Mouse (Mus musculus): ENCODE measurements around the gene Lrrc56. TPM values are rescaled to one million over a fixed set of nuclear protein-coding genes. Genes with fewer than 3 reads are reported as not detected.
A peak's percentile ranks its signal among the peaks of the same experiment; 100 is the strongest.
"Not testable (repeated sequence)": the region's sequence is repeated elsewhere in the genome, so short reads cannot be mapped to it uniquely, and the experiment has no call there.

Lrrc56 gene
- polyA plus RNA-seq, 1 experiment from 2014 or later, result 10.8 TPM

GRCm38 (mm10) chr7:141229702-141230101, 35.7 kb downstream of the Lrrc56 start:
- no peak for ATAC-seq (replicated peaks; ENCODE audit: low FRiP score, low read depth)
- H3K9me3 ChIP-seq (replicated peaks; ENCODE audit: low read length), result no peaks in the 10 kb centered on the region
- 0 out of 2 replicates have a peak, but pooled peaks cover 11% of the 10 kb centered on the region for H3K4me1 ChIP-seq (replicated peaks; ENCODE audit: insufficient read depth, low read length)
- H3K36me3 ChIP-seq (ENCODE audit: insufficient read depth, low read length), result peaks cover 24% of the 10 kb centered on the region
- H3K27me3 ChIP-seq (ENCODE audit: insufficient read depth, low read length), result no peaks in the 10 kb centered on the region
- no peak for TF ChIP-seq CTCF (IDR thresholded peaks at IDR 0.05; ENCODE audit: low read depth)
- H3K4me3 ChIP-seq (replicated peaks; ENCODE audit: low read depth, low read length), result peak overlapping the region; percentile 99
- DNase-seq (ENCODE audit: low spot score), result no peak
- H3K27ac ChIP-seq, result no peak overlapping the region
- H3K9ac ChIP-seq (ENCODE audit: low read depth, low read length), result peak overlapping the region; percentile 99
- 41% methylated on average over 6 of the region's 6 CpGs for WGBS
- H3K4me2 ChIP-seq (ENCODE audit: low read length), result peak overlapping the region; percentile 68

GRCm38 (mm10) chr7:141230570-141230969, 36.6 kb downstream of the Lrrc56 start:
- Histone ChIP-seq H3K27me3 (ENCODE audit: insufficient read depth, low read length) (no peaks in the 10 kb centered on the region), H3K36me3 (ENCODE audit: insufficient read depth, low read length) (peaks cover 31% of the 10 kb centered on the region), H3K9ac (ENCODE audit: low read depth, low read length) (no peak overlapping the region), H3K4me2 (ENCODE audit: low read length) (0 out of 2 replicates have a peak overlapping the region, but pooled peaks have one; percentile 68), H3K27ac (no peak overlapping the region), H3K9me3 (replicated peaks; ENCODE audit: low read length) (no peaks in the 10 kb centered on the region), H3K4me3 (replicated peaks; ENCODE audit: low read depth, low read length) (no peak overlapping the region), H3K4me1 (replicated peaks; ENCODE audit: insufficient read depth, low read length) (0 out of 2 replicates have a peak, but pooled peaks cover 11% of the 10 kb centered on the region)
- ATAC-seq (replicated peaks; ENCODE audit: low FRiP score, low read depth), result no peak
- WGBS, result 85% methylated on average over 4 of the region's 4 CpGs
- no peak for DNase-seq (ENCODE audit: low spot score)
- TF ChIP-seq CTCF (IDR thresholded peaks at IDR 0.05; ENCODE audit: low read depth), result no peak

- no peak overlapping the region for H3K9ac ChIP-seq (ENCODE audit: low read depth, low read length)
- H3K27me3 ChIP-seq (ENCODE audit: insufficient read depth, low read length), result no peaks in the 10 kb centered on the region
- DNase-seq (ENCODE audit: low spot score), result no peak
- H3K27ac ChIP-seq, result no peak overlapping the region
- H3K4me3 ChIP-seq (replicated peaks; ENCODE audit: low read depth, low read length), result no peak overlapping the region
- H3K9me3 ChIP-seq (replicated peaks; ENCODE audit: low read length), result no peaks in the 10 kb centered on the region
- ATAC-seq (replicated peaks; ENCODE audit: low FRiP score, low read depth), result no peak
- no peak overlapping the region for H3K4me2 ChIP-seq (ENCODE audit: low read length)
- H3K36me3 ChIP-seq (ENCODE audit: insufficient read depth, low read length), result peaks cover 32% of the 10 kb centered on the region
- 78% methylated on average over 3 of the region's 3 CpGs for WGBS
- TF ChIP-seq CTCF (IDR thresholded peaks at IDR 0.05; ENCODE audit: low read depth), result no peak
- H3K4me1 ChIP-seq (replicated peaks; ENCODE audit: insufficient read depth, low read length), result 0 out of 2 replicates have a peak, but pooled peaks cover 11% of the 10 kb centered on the region
Measured at GRCm38 (mm10) chr7:141231111-141231510, 37.2 kb downstream of the Lrrc56 start.

- H3K9ac ChIP-seq (ENCODE audit: low read depth, low read length), result no peak overlapping the region
- 0 out of 2 replicates have a peak, but pooled peaks cover 11% of the 10 kb centered on the region for H3K4me1 ChIP-seq (replicated peaks; ENCODE audit: insufficient read depth, low read length)
- peaks cover 32% of the 10 kb centered on the region for H3K36me3 ChIP-seq (ENCODE audit: insufficient read depth, low read length)
- no peak for TF ChIP-seq CTCF (IDR thresholded peaks at IDR 0.05; ENCODE audit: low read depth)
- H3K9me3 ChIP-seq (replicated peaks; ENCODE audit: low read length), result no peaks in the 10 kb centered on the region
- ATAC-seq (replicated peaks; ENCODE audit: low FRiP score, low read depth) (no peak), DNase-seq (ENCODE audit: low spot score) (no peak)
- 96% methylated on average over 10 of the region's 10 CpGs for WGBS
- H3K27me3 ChIP-seq (ENCODE audit: insufficient read depth, low read length), result no peaks in the 10 kb centered on the region
- no peak overlapping the region for H3K27ac ChIP-seq
- H3K4me3 ChIP-seq (replicated peaks; ENCODE audit: low read depth, low read length), result no peak overlapping the region
- H3K4me2 ChIP-seq (ENCODE audit: low read length), result no peak overlapping the region
Measured at GRCm38 (mm10) chr7:141231551-141231950, 37.6 kb downstream of the Lrrc56 start.

- 91% methylated on average over 4 of the region's 4 CpGs for WGBS
- H3K4me3 ChIP-seq (replicated peaks; ENCODE audit: low read depth, low read length); H3K4me1 ChIP-seq (replicated peaks; ENCODE audit: insufficient read depth, low read length); H3K27me3 ChIP-seq (ENCODE audit: insufficient read depth, low read length); H3K27ac ChIP-seq; H3K4me2 ChIP-seq (ENCODE audit: low read length); H3K9me3 ChIP-seq (replicated peaks; ENCODE audit: low read length); H3K9ac ChIP-seq (ENCODE audit: low read depth, low read length); ATAC-seq (replicated peaks; ENCODE audit: low FRiP score, low read depth); DNase-seq (ENCODE audit: low spot score): not testable (repeated sequence)
- H3K36me3 ChIP-seq (ENCODE audit: insufficient read depth, low read length), result peaks cover 59% of the 10 kb centered on the region
Measured at GRCm38 (mm10) chr7:141250486-141250885, 56.5 kb downstream of the Lrrc56 start.

GRCm38 (mm10) chr7:141256159-141256558, 62.2 kb downstream of the Lrrc56 start:
- DNase-seq (ENCODE audit: low spot score), result no peak
- Histone ChIP-seq H3K4me2 (ENCODE audit: low read length) (no peak overlapping the region), H3K4me3 (replicated peaks; ENCODE audit: low read depth, low read length) (no peak overlapping the region), H3K4me1 (replicated peaks; ENCODE audit: insufficient read depth, low read length) (no peaks in the 10 kb centered on the region), H3K27me3 (ENCODE audit: insufficient read depth, low read length) (no peaks in the 10 kb centered on the region), H3K9me3 (replicated peaks; ENCODE audit: low read length) (no peaks in the 10 kb centered on the region), H3K27ac (no peak overlapping the region), H3K36me3 (ENCODE audit: insufficient read depth, low read length) (peaks cover 73% of the 10 kb centered on the region), H3K9ac (ENCODE audit: low read depth, low read length) (no peak overlapping the region)
- 89% methylated on average over 10 of the region's 10 CpGs for WGBS
- no peak for ATAC-seq (replicated peaks; ENCODE audit: low FRiP score, low read depth)
- TF ChIP-seq CTCF (IDR thresholded peaks at IDR 0.05; ENCODE audit: low read depth), result no peak

MicroRNAs within 50 kb of the gene (microRNA counts, 519-probe panel; counts per million panel counts)
- 5,341 counts per million, percentile 86 among the panel's probes with 10 or more counts for microRNA mmu-miR-210

Small RNAs within 50 kb of the gene (microRNA-seq; reads per million reads assigned to microRNA genes)
- 357 reads per million, percentile 67 among the genes with 10 or more reads in this experiment for gene Mir210

Other genes starting within 250 kb of the Lrrc56 start
- gene Ifitm5, start 243.9 kb upstream of the Lrrc56 start, polyA plus RNA-seq (2015; fragmentation: Nextera tagmentation; extraction: Ambion mirVana), result 1.5 and 2.2 TPM in 2 replicates
- 0.45 and 0.68 TPM in 2 replicates for gene Gm45717, start 238.2 kb upstream of the Lrrc56 start, polyA plus RNA-seq (2015; fragmentation: Nextera tagmentation; extraction: Ambion mirVana)
- gene Ifitm2, start 238.2 kb upstream of the Lrrc56 start, polyA plus RNA-seq (2015; fragmentation: Nextera tagmentation; extraction: Ambion mirVana), result 1,203 and 1,251 TPM in 2 replicates
- gene Ifitm1, start 226.9 kb upstream of the Lrrc56 start, polyA plus RNA-seq (2015; fragmentation: Nextera tagmentation; extraction: Ambion mirVana), result 117 and 163 TPM in 2 replicates
- gene Ifitm3, start 183.4 kb upstream of the Lrrc56 start, polyA plus RNA-seq (2015; fragmentation: Nextera tagmentation; extraction: Ambion mirVana), result 515 and 606 TPM in 2 replicates
- gene Ifitm6, start 176.2 kb upstream of the Lrrc56 start, polyA plus RNA-seq (2015; fragmentation: Nextera tagmentation; extraction: Ambion mirVana), result 1.1 and 1.5 TPM in 2 replicates
- gene Gm17387, start 165.0 kb upstream of the Lrrc56 start, polyA plus RNA-seq (2015; fragmentation: Nextera tagmentation; extraction: Ambion mirVana), result not detected in 2 replicates
- 6.4 and 7.4 TPM in 2 replicates for gene B4galnt4, start 133.1 kb upstream of the Lrrc56 start, polyA plus RNA-seq (2015; fragmentation: Nextera tagmentation; extraction: Ambion mirVana)
- gene Pkp3, start 115.9 kb upstream of the Lrrc56 start, polyA plus RNA-seq (2015; fragmentation: Nextera tagmentation; extraction: Ambion mirVana), result 11.1 and 13.4 TPM in 2 replicates
- gene Sigirr, start 93.6 kb upstream of the Lrrc56 start, polyA plus RNA-seq (2015; fragmentation: Nextera tagmentation; extraction: Ambion mirVana), result 54.1 and 59.6 TPM in 2 replicates
- 6.9 and 8.1 TPM in 2 replicates for gene Ano9, start 76.4 kb upstream of the Lrrc56 start, polyA plus RNA-seq (2015; fragmentation: Nextera tagmentation; extraction: Ambion mirVana)
- 75.3 and 85.1 TPM in 2 replicates for gene Ptdss2, start 71.8 kb upstream of the Lrrc56 start, polyA plus RNA-seq (2015; fragmentation: Nextera tagmentation; extraction: Ambion mirVana)
- gene Rnh1, start 21.3 kb upstream of the Lrrc56 start, polyA plus RNA-seq (2015; fragmentation: Nextera tagmentation; extraction: Ambion mirVana), result 136 and 147 TPM in 2 replicates
- gene Hras, start 152 bp upstream of the Lrrc56 start, polyA plus RNA-seq (2015; fragmentation: Nextera tagmentation; extraction: Ambion mirVana), result 91.5 and 95.5 TPM in 2 replicates
- gene Lmntd2, start 19.9 kb downstream of the Lrrc56 start, polyA plus RNA-seq (2015; fragmentation: Nextera tagmentation; extraction: Ambion mirVana), result 2.6 and 2.9 TPM in 2 replicates
- 61.5 and 62.5 TPM in 2 replicates for gene Rassf7, start 21.7 kb downstream of the Lrrc56 start, polyA plus RNA-seq (2015; fragmentation: Nextera tagmentation; extraction: Ambion mirVana)
- gene Phrf1, start 34.6 kb downstream of the Lrrc56 start, polyA plus RNA-seq (2015; fragmentation: Nextera tagmentation; extraction: Ambion mirVana), result 37.2 and 39.8 TPM in 2 replicates
- gene Irf7, start 72.3 kb downstream of the Lrrc56 start, polyA plus RNA-seq (2015; fragmentation: Nextera tagmentation; extraction: Ambion mirVana), result 14.5 and 21.1 TPM in 2 replicates
- gene Cdhr5, start 82.6 kb downstream of the Lrrc56 start, polyA plus RNA-seq (2015; fragmentation: Nextera tagmentation; extraction: Ambion mirVana), result 40.1 and 41.2 TPM in 2 replicates
- gene Sct, start 85.0 kb downstream of the Lrrc56 start, polyA plus RNA-seq (2015; fragmentation: Nextera tagmentation; extraction: Ambion mirVana), result 35.1 and 37.9 TPM in 2 replicates
- gene Drd4, start 97.8 kb downstream of the Lrrc56 start, polyA plus RNA-seq (2015; fragmentation: Nextera tagmentation; extraction: Ambion mirVana), result 1.8 and 2.2 TPM in 2 replicates
- gene Deaf1, start 133.5 kb downstream of the Lrrc56 start, polyA plus RNA-seq (2015; fragmentation: Nextera tagmentation; extraction: Ambion mirVana), result 64.1 and 64.2 TPM in 2 replicates
- 40.5 and 45.3 TPM in 2 replicates for gene Tmem80, start 133.6 kb downstream of the Lrrc56 start, polyA plus RNA-seq (2015; fragmentation: Nextera tagmentation; extraction: Ambion mirVana)
- 76.5 and 77.1 TPM in 2 replicates for gene Eps8l2, start 144.7 kb downstream of the Lrrc56 start, polyA plus RNA-seq (2015; fragmentation: Nextera tagmentation; extraction: Ambion mirVana)
- gene Taldo1, start 198.0 kb downstream of the Lrrc56 start, polyA plus RNA-seq (2015; fragmentation: Nextera tagmentation; extraction: Ambion mirVana), result 420 and 440 TPM in 2 replicates
- gene Gatd1, start 220.0 kb downstream of the Lrrc56 start, polyA plus RNA-seq (2015; fragmentation: Nextera tagmentation; extraction: Ambion mirVana), result 50.0 and 52.0 TPM in 2 replicates
- 2.2 and 2.3 TPM in 2 replicates for gene Cend1, start 235.3 kb downstream of the Lrrc56 start, polyA plus RNA-seq (2015; fragmentation: Nextera tagmentation; extraction: Ambion mirVana)
- gene Slc25a22, start 243.7 kb downstream of the Lrrc56 start, polyA plus RNA-seq (2015; fragmentation: Nextera tagmentation; extraction: Ambion mirVana), result 15.8 and 17.3 TPM in 2 replicates
- 3.6 and 5.1 TPM in 2 replicates for gene Pidd1, start 249.9 kb downstream of the Lrrc56 start, polyA plus RNA-seq (2015; fragmentation: Nextera tagmentation; extraction: Ambion mirVana)

Data from kidney, postnatal 0 days (tissue).